Mouse (Mus musculus) spleen, embryonic (tissue): Measurements from ENCODE around the gene App.

Source experiments
- CTCF ChIA-PET: fragments of 350-600 bp; sonication (Branson Sonifier 250); formaldehyde crosslinking; loops from one replicate; lab custom pipeline; 2022; lab: Charles Lee

Gene App

GRCm38 (mm10) chr16:85084152-85084551, 89.4 kb downstream of the App start:
- CTCF ChIA-PET: no interaction called here

DNA sequence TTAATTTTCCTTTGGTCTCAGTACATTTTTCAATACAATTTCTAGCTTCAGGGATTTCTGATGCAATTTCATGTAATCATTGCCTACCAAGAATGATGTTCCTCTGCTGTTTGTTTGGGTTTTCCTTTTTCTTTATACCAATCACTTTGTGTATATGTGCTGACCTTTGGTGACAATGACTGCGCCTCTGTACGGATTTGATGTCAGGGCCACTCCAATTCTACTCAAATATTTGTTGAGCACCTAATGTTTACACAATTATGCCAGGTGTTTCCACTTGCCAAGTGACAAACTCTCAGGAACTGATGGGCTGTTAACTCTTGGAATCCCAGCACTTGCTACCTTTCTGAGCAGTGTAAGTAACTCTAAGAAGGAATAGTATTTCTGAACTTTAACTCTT, 98.2 kb downstream of the App start:
- CTCF ChIA-PET: no interaction called here

GRCm38 (mm10) chr16:85074889-85075288, 98.7 kb downstream of the App start:
- CTCF ChIA-PET: no interaction called here

DNA sequence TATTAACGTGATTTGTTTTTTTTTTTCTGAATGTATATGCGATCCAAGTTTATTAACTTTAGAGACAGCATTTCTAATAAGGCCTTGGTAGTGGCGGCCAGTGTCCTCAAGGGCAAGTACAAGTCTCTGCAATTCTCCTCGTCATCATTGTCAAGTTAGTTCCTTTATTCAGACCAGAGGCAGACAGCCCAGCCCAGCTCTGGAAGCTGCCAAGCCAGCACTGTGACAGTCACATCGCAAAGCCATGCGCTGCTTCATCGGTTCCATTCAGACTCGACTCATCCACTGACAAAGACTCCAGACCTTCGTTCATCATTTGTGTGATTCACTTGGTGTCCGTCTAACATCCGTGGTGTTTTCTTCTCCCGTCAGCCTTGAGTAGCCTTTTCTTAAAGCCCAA, 100.9 kb downstream of the App start:
- CTCF ChIA-PET: no interaction called here

GRCm38 (mm10) chr16:85071791-85072190, 101.8 kb downstream of the App start:
- CTCF ChIA-PET: no interaction called here

GRCm38 (mm10) chr16:85071248-85071647, 102.3 kb downstream of the App start:
- CTCF ChIA-PET: no interaction called here

- CTCF ChIA-PET: no interaction called here
Observed at GRCm38 (mm10) chr16:85067254-85067893, 106.2 kb downstream of the App start.

- CTCF ChIA-PET: no interaction called here
Observed at GRCm38 (mm10) chr16:85066227-85066626, 107.3 kb downstream of the App start.

DNA sequence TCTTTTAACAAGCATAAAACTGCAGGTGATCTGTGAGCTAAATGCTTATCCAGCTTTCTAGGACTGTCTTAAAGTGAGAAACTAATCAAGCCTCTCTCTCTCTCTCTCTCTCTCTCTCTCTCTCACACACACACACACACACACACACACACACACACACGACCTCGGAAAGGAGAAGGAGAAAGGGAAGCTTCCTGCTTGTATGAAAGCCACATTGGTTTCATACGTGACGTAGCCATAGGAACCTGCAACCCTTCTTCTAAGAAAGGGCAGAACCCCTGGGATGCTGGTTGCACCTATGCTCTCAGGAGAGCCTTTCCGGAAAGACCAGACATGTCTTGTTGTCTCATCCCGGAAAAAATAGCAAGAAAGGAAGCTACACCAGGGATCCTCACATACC, 108.8 kb downstream of the App start:
- CTCF ChIA-PET: no interaction called here

DNA sequence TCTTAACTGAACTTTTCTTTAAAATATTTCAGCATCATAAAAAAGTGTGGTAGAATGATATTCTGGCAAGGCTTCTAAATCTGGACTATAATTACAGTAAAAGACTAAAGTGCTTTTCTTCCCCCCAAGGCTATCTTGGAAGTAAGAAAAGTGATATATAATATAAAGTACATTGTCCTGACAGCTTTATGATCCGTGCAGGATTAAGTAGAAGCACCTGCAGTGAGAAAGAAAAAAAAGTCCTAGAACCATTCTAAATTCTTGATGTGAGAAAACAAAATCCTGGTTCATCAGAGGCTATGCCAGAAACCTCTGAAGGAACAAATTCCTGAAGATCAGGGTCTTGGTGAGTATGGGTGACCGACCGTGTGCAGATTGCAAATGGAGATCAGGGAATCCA, 110.8 kb downstream of the App start:
- CTCF ChIA-PET: no interaction called here

DNA sequence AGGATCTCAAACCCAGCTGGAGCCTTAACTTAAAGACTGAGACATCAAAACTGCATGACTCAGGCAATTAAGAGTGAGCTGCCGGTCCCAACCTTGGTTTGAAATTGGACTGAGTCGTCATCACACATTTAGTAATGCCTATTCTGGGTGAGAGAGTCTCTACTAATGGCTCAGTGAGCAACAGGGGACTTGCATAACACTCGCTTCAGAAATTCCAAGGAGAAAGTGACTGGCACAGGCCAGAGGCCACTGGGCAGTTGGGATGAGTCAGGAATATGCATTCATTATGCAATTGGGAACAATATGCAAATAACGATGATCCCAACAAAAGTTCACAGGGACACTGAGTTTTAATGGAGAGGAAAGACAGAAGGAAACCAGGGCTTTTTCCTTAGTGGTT, 111.8 kb downstream of the App start:
- CTCF ChIA-PET: no interaction called here

- CTCF ChIA-PET: no interaction called here
Observed at GRCm38 (mm10) chr16:85058138-85058537, 115.4 kb downstream of the App start.

- CTCF ChIA-PET: no interaction called here
Observed at GRCm38 (mm10) chr16:85056212-85056611, 117.4 kb downstream of the App start.

DNA sequence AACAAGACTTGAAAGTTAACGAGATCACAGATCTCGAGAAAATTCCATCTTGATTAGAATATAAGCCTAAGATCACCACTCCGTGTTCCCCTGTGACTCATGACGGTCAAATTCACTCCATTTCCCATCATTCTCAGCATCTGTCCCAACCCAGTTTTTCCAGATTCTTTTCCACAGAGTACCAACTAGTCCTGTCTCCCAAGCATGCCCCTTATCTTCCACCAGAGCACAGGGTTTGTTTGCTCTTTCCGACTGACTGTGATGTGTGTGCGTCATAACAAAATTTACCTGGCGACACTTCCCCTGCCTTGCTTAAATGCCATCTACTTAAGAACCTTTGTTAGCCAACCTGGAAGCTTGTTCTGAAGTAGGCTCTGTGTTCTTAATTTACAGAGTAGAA, 119.6 kb downstream of the App start:
- CTCF ChIA-PET: no interaction called here

- CTCF ChIA-PET: no interaction called here
Observed at GRCm38 (mm10) chr16:85047310-85047709, 126.3 kb downstream of the App start.

- CTCF ChIA-PET: no interaction called here
Observed at GRCm38 (mm10) chr16:85041153-85041959, 132.2 kb downstream of the App start.

DNA sequence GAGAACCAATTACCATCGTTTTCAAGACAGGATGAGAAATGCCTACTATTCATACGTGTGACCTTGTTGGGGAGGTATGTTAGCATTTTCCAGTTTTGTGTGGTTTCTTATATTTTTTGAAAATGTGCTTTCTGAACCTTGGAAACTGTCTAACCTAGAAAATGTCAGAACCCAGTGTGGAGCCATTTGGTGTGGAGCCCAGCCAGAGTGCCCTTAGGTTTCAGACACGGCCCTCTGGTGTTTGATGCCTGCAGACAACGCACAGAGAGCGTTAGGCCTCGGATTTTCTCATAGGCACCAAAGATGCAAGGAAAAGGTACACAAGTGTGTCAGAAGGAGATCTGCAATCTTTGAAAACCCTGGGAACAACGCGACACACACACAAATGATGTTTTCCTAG, 134.8 kb downstream of the App start:
- CTCF ChIA-PET: no interaction called here

GRCm38 (mm10) chr16:85037969-85038644, 135.5 kb downstream of the App start:
- CTCF ChIA-PET: interaction anchor here (0.7 kb wide), 1 partner anchor 42 kb away, joined by 3 read pairs; no protein-coding TSS in a partner anchor

GRCm38 (mm10) chr16:85035815-85036214, 137.8 kb downstream of the App start:
- CTCF ChIA-PET: no interaction called here

GRCm38 (mm10) chr16:85033747-85034146, 139.8 kb downstream of the App start:
- CTCF ChIA-PET: no interaction called here

- CTCF ChIA-PET: no interaction called here
Observed at GRCm38 (mm10) chr16:85030810-85031209, 142.8 kb downstream of the App start.

DNA sequence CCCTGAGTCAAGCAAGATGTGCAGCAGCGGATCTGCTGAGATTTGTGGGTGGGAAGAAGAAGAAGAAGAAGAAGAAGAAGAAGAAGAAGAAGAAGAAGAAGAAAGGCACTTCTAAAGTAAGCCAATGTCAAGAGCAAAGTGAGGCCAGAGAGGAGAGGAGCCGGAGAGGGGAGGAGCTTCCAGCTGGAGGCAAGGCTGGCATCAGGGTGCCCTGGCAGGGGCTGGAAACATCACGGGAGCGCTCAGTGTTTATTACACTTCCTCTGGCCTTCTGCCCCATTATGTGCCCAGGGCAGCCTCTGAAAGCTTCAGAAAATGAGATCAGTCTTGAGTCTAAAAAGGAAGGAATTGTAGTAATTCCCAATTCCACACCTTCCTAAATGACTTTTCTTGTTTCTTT, 145.2 kb downstream of the App start:
- CTCF ChIA-PET: no interaction called here

DNA sequence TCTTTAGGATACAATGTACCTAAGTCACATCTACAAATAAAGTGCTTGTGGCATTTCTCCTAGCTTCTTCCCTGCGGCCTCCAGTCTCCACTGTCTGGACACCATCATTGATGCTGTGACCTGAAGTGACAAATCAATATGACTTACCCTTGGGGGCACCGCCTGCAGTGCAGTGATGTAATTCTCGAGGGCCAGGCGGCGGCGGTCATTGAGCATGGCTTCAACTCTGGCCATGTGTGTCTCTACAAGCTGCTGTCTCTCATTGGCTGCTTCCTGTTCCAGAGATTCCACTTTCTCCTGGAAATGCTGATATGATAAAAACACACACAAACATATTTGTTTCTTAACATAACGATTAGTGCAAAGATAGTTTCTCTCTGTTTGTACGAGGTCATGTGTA, 148.9 kb downstream of the App start:
- CTCF ChIA-PET: no interaction called here
